Mouse (Mus musculus) hindbrain, embryonic 12.5 days (tissue): ENCODE data around the gene Syt1. TPM values are rescaled to one million over a fixed set of nuclear protein-coding genes. Genes with fewer than 3 reads are reported as not detected.

ENCODE experiments used
- ATAC-seq: fragments of 200-750 bp; cut with Nextera tagmentation; 2 replicates; pipeline ENCODE4 v1.8.0; 2017; ENCODE audit warnings: moderate TSS enrichment; ENCODE audit not compliant: low FRiP score
- H3K27ac ChIP-seq: fragments of 300-500 bp; sonication (generic); 2 replicates; pipeline ENCODE4 v1.5.1; 2016; ENCODE audit warnings: mild to moderate bottlenecking
- H3K27me3 ChIP-seq: fragments of 300-500 bp; sonication (generic); 2 replicates; pipeline ENCODE4 v1.6.1; 2016; ENCODE audit warnings: mild to moderate bottlenecking
- H3K36me3 ChIP-seq: fragments of 300-500 bp; sonication (generic); 2 replicates; pipeline ENCODE4 v1.6.1; 2016; ENCODE audit warnings: mild to moderate bottlenecking
- H3K4me1 ChIP-seq: fragments of 300-500 bp; sonication (generic); 2 replicates; pipeline ENCODE4 v1.6.1; 2016
- H3K4me2 ChIP-seq: fragments of 300-500 bp; sonication (generic); replicated peaks from 2 replicates; pipeline ENCODE4 v1.6.1; 2016; ENCODE audit warnings: mild to moderate bottlenecking
- H3K4me3 ChIP-seq: fragments of 300-500 bp; sonication (generic); 2 replicates; pipeline ENCODE4 v1.5.1; 2016; ENCODE audit warnings: mild to moderate bottlenecking
- H3K9ac ChIP-seq: fragments of 300-500 bp; sonication (generic); 2 replicates; pipeline ENCODE4 v1.6.1; 2016; ENCODE audit warnings: mild to moderate bottlenecking, moderate library complexity
- H3K9me3 ChIP-seq: fragments of 300-500 bp; sonication (generic); replicated peaks from 2 replicates; pipeline ENCODE4 v1.6.1; 2016; ENCODE audit warnings: mild to moderate bottlenecking
- WGBS: fragments of 180-500 bp; shearing (Covaris S2); methylation state at CpG from one replicate; pipeline ENCODE4 v1.1.7; 2016; 5-methylcytosine and 5-hydroxymethylcytosine counted together
- polyA plus RNA-seq: library from polyadenylated mRNA; unstranded; fragments of >200 nt; fragmentation: Nextera tagmentation; extraction: Ambion mirVana; gene quantifications from 2 replicates; pipeline ENCODE4 v1.2.1, GENCODE M21; 2016

Gene Syt1
- polyA plus RNA-seq, 1 experiment from 2014 or later = 40.3 TPM

DNA sequence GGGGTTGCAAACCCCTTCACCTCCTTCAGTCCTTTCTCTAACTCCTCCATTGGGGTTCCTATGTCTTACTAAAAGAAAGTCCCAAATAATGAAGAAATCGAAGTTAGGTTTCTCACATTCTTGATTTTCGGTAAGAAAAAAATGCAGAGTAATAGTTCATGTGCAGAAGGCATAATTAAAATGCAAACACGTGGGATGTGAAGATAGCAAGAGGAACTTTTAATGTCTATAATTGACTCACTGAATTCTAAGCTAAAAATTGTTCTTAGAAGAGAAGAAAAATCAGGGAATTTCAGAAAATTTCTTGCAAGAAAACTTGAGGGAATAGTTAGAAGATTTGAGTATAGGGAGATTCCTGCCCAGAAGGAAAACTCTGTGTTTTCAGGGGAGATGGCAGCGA lies 284.4 kb downstream of the Syt1 start:
- ATAC-seq = no peak

DNA sequence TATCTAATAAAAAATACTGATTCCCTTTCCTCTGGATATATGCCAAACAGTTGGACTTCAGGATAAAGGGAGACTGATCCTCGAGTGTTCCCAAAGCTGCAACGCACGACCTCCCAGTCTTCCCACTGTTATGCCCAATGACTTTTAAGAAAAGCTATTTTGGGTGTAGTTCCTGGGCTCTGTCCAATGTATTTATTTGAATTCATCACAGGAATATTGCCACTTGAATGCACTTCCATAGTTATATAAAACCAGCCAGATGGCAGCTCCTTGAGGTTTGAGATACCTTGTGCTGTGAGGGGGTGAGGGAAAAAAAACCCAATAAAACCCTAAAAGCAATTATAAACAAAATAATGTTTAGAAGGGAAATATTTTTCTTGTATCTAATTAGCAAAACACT lies 285.9 kb downstream of the Syt1 start:
- ATAC-seq = no peak
- H3K4me1 ChIP-seq = no peaks in the 10 kb centered on the region
- no peak overlapping the region for H3K9ac ChIP-seq
- H3K4me2 ChIP-seq = no peak overlapping the region
- H3K36me3 ChIP-seq = no peaks in the 10 kb centered on the region
- no peak overlapping the region for H3K27ac ChIP-seq
- H3K9me3 ChIP-seq = no peaks in the 10 kb centered on the region
- H3K27me3 ChIP-seq = no peaks in the 10 kb centered on the region
- WGBS = 84% methylated on average over 3 of the region's 3 CpGs
- no peak overlapping the region for H3K4me3 ChIP-seq

More for the DNA sequence above, 284.4 kb downstream of the Syt1 start:
- 89% methylated on average over 4 of the region's 4 CpGs for WGBS
- Histone ChIP-seq H3K27me3 (no peaks in the 10 kb centered on the region), H3K9ac (no peak overlapping the region), H3K4me1 (no peaks in the 10 kb centered on the region), H3K4me3 (no peak overlapping the region), H3K9me3 (no peaks in the 10 kb centered on the region), H3K27ac (no peak overlapping the region), H3K36me3 (no peaks in the 10 kb centered on the region), H3K4me2 (no peak overlapping the region)

DNA sequence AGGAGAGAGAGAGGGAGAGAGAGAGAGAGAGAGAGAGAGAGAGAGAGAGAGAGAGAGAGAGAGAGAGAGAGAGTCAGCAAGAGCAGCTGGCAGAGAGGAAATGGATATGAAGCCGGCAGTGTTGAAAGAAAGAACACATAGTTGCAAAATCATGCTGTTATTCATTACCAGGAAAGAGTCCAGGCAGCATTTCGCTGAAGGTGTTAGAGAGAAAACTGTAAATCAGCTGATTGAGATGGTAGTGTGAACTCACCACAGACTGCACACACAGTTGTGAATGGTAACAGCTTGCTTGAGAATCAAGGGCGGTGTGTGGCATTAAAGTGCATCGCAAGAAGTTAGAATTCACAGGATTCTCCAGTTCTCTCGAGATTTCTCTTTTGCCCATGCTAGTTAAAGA lies 300.3 kb downstream of the Syt1 start:
- Histone ChIP-seq H3K4me2 (no peak overlapping the region), H3K27me3 (no peaks in the 10 kb centered on the region), H3K4me1 (no peaks in the 10 kb centered on the region), H3K9me3 (no peaks in the 10 kb centered on the region), H3K36me3 (no peaks in the 10 kb centered on the region), H3K27ac (no peak overlapping the region), H3K4me3 (no peak overlapping the region), H3K9ac (no peak overlapping the region)
- no peak for ATAC-seq
- 74% methylated on average over 5 of the region's 5 CpGs for WGBS

DNA sequence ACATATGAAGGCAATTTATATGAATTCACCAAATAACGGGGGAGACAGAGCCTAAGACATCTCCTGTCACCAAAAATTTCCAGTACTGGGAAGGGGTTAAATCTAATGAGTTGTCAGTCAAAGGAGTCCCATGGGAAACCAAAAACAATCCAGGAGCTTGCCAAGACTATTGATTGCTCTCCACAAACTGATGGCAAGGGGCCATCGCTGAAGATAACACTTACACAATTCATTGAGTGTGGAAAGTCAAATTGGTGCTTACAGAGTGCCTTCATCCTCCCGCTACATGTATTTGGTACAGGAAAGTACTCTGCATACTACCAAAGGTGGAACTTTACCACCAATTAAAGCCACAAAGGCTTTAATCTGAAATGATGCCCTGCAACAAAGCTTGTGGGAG lies 305.1 kb downstream of the Syt1 start:
- H3K9ac ChIP-seq = no peak overlapping the region
- 91% methylated on average over 3 of the region's 3 CpGs for WGBS
- no peak overlapping the region for H3K4me3 ChIP-seq
- no peaks in the 10 kb centered on the region for H3K9me3 ChIP-seq
- 0 out of 2 replicates have a peak, but pooled peaks cover 3% of the 10 kb centered on the region for H3K4me1 ChIP-seq
- no peaks in the 10 kb centered on the region for H3K27me3 ChIP-seq
- H3K36me3 ChIP-seq = no peaks in the 10 kb centered on the region
- H3K27ac ChIP-seq = no peak overlapping the region
- ATAC-seq = no peak
- H3K4me2 ChIP-seq = no peak overlapping the region

DNA sequence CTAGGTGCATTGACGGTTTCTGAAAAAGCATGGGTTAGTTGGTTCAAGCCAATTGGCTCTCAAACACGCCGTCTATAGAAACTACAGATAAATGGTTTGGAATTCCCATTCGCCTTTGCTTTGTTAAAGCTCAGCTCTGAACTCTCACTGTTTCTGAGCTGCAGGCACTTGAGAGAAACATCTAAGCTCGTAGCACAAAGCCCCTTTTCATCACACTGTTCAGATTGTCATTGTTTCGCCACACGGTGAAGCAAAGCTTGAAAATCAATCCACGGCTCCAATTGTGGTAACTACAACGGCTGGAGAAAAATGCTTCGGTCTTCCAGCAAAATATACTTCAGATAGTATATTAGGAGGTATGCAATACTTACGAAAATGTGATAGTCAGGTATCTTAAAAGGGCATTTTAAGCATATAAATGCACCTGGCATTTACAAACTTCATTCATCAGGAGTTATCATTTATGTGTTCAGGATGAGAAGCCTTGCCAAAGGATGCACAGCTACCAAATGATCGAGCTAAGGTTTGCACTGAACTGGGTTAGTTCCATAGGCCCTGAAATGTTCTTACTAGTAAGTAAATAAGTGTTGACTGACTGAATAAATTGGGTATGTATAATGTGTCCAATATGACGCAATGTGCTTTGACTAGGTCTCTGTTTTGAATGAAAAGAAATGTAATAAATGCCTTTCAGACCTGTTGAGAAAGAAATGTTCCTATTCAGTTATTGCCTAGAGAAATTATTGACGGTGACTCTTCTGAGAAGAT lies 309.2 kb downstream of the Syt1 start:
- H3K36me3 ChIP-seq = no peaks in the 10 kb centered on the region
- H3K4me1 ChIP-seq = 0 out of 2 replicates have a peak, but pooled peaks cover 3% of the 10 kb centered on the region
- WGBS = 31% methylated on average over 14 of the region's 14 CpGs
- H3K4me2 ChIP-seq = peak overlapping the region; percentile 22; the same call in 1 of the 2 replicates
- peak; percentile 78 for ATAC-seq
- H3K4me3 ChIP-seq = no peak overlapping the region
- H3K27me3 ChIP-seq = no peaks in the 10 kb centered on the region
- no peak overlapping the region for H3K9ac ChIP-seq
- no peaks in the 10 kb centered on the region for H3K9me3 ChIP-seq
- peak overlapping the region; percentile 75 for H3K27ac ChIP-seq

DNA sequence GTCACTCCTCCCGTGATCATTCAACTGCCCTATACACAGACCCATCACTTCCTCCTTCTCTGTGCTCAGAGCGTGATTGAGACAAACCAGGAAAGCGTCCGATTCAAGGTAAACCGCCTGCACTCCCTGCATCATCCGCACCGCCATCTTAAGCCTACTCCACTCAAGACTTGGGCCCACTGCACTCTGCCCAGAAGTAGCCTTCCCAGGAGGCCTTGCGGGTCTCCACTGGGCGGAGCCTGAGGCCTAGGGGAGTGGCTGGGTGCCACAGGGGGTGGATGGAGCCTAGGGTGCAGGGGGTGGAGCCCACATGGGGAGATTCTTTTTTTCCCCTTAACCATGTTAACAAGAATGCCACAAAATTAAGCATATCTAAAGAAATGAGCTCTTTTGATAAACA lies 310.8 kb downstream of the Syt1 start, which contains the start of gene Gm5136:
Gene Gm5136, minus strand, starts transcription at position 215 of the 400 bp plus-strand sequence.
- Histone ChIP-seq H3K4me1 (0 out of 2 replicates have a peak, but pooled peaks cover 3% of the 10 kb centered on the region), H3K4me3 (no peak within 1 kb of the TSS), H3K9me3 (no peaks in the 10 kb centered on the region), H3K36me3 (no peaks in the 10 kb centered on the region), H3K9ac (no peak within 1 kb of the TSS), H3K4me2 (peak within 1 kb of the TSS; percentile 22; the same call in 1 of the 2 replicates), H3K27me3 (no peaks in the 10 kb centered on the region), H3K27ac (no peak within 1 kb of the TSS)
- ATAC-seq = 0 out of 2 replicates have a peak, but pooled peaks have one; percentile 20
- 98% methylated on average over 9 of the region's 9 CpGs for WGBS

DNA sequence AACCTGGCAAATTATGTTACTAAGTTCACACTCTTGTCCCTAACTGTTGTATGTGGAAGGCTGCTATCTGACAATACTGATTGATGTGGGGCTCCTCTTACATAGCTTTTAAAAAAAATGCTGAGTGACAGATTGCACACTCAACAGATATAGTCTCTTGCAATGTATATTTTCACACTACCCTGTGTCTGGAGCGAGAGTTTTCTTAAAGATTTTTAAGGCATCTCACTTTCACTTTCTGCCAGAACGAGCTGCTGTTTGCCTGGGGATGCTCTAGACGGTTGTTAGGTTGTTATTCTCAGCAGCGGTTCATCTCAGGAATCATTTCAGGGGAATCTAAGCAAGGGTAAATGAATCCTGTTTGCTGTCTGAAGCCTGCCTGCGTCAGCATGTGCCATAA lies 313.7 kb downstream of the Syt1 start:
- H3K4me1 ChIP-seq = 0 out of 2 replicates have a peak, but pooled peaks cover 3% of the 10 kb centered on the region
- H3K9ac ChIP-seq = no peak overlapping the region
- no peaks in the 10 kb centered on the region for H3K9me3 ChIP-seq
- H3K27me3 ChIP-seq = no peaks in the 10 kb centered on the region
- WGBS = 72% methylated on average over 5 of the region's 5 CpGs
- H3K4me2 ChIP-seq = no peak overlapping the region
- no peak overlapping the region for H3K4me3 ChIP-seq
- no peaks in the 10 kb centered on the region for H3K36me3 ChIP-seq
- no peak overlapping the region for H3K27ac ChIP-seq
- no peak for ATAC-seq

DNA sequence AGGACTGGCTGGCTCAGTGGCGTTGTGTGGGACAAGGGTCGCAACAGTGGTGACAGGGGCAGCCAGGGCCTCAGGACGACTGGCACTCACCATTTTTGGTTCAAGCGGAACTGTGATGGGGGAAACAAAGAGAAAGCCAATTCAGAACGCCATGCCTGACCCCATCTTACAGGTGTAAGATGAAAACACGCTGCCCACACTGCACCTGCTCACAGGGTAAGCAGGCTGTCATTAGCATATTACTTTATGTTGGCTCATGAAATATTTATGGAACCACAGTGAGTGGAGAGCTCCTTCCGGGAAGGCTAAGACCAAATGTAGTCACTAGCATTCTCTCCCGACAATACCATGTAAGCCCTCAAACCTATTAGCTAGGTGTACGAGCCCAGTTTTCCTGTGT lies 319.8 kb downstream of the Syt1 start:
- ATAC-seq = peak; percentile 87
- H3K4me1 ChIP-seq = 0 out of 2 replicates have a peak, but pooled peaks cover 2% of the 10 kb centered on the region
- H3K9ac ChIP-seq = no peak overlapping the region
- no peaks in the 10 kb centered on the region for H3K9me3 ChIP-seq
- 45% methylated on average over 9 of the region's 9 CpGs for WGBS
- H3K27ac ChIP-seq = no peak overlapping the region
- no peaks in the 10 kb centered on the region for H3K36me3 ChIP-seq
- H3K4me2 ChIP-seq = 0 out of 2 replicates have a peak overlapping the region, but pooled peaks have one; percentile 4
- no peaks in the 10 kb centered on the region for H3K27me3 ChIP-seq
- no peak overlapping the region for H3K4me3 ChIP-seq

DNA sequence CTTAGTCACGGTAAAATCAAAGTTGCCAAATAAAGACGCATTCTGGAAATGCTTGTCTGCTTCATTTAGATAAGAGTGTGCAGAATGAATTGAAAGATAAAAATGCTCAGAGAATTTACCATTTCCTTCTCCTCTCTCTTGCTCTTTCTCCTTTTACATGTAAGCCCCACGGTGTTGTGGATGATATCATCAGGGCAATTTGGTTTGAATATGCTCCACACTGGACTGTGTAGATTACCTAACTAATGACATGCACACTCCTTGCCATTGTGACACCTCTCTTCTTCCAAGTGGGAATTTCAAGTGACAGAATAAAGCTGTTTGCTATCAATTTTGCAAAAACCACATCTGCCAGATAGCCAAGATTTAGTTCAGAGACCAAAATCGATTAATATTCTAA lies 324.1 kb downstream of the Syt1 start:
- H3K4me2 ChIP-seq = no peak overlapping the region
- no peaks in the 10 kb centered on the region for H3K36me3 ChIP-seq
- no peak overlapping the region for H3K27ac ChIP-seq
- no peaks in the 10 kb centered on the region for H3K27me3 ChIP-seq
- H3K9me3 ChIP-seq = no peaks in the 10 kb centered on the region
- no peak for ATAC-seq
- H3K4me1 ChIP-seq = 0 out of 2 replicates have a peak, but pooled peaks cover 2% of the 10 kb centered on the region
- WGBS = 76% methylated on average over 4 of the region's 4 CpGs
- no peak overlapping the region for H3K9ac ChIP-seq
- no peak overlapping the region for H3K4me3 ChIP-seq

DNA sequence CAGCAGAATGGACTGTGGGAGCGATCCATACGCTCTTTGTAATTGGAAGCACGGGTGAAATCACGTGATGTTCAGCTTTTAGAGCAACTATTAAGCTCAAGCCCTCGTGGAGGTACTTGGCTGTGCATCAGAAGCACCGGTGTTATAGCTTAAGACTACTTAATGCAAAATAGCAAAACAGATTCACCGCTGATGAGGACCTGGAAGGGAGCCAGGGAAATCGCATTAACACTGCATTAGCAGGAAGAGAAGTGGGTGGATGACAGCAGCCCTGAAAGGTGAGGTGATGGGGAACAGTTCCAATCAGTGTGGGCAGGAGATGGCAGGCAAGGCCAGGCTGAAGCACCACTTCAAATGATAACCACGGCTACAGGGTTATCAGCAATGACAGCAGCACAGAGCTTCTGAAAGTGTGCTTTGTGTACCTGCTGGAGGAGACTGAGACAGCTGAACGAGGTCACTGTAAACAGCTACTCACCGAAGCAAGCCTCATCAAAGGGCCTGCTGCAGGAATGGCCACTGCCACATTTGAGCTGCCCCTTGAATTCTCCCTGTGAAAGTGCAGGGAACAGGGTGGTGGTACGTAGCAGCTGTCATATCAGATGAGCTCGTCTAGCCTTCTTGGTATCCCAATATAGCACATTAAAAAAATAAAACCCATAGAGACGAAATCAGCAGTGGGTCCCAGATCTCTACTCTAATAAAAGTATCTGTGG lies 330.9 kb downstream of the Syt1 start:
- 73% methylated on average over 14 of the region's 14 CpGs for WGBS
- no peaks in the 10 kb centered on the region for H3K9me3 ChIP-seq
- H3K9ac ChIP-seq = no peak overlapping the region
- no peak overlapping the region for H3K4me3 ChIP-seq
- no peaks in the 10 kb centered on the region for H3K36me3 ChIP-seq
- H3K4me1 ChIP-seq = 0 out of 2 replicates have a peak, but pooled peaks cover 5% of the 10 kb centered on the region
- H3K4me2 ChIP-seq = no peak overlapping the region
- ATAC-seq = peak; percentile 43; the same call in 1 of the 2 replicates
- no peak overlapping the region for H3K27ac ChIP-seq
- H3K27me3 ChIP-seq = no peaks in the 10 kb centered on the region

DNA sequence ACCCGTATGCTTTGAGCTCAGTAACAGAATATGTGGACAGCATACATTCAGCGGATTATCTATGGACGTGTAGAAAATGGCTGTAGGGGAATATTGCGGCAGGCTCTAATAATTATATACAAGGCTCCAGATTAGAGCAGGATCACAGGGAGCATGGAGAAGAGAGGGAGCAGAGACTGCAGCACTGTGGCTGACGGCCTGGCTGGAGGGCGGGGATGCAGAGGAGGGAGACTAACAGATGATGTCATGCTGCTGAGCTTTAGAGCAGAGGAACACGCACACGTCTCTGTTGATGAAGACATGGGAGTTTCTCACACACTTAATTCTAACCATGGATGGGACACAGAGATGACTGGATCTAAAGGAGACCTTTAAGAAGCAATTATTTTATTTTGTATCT lies 333.7 kb downstream of the Syt1 start:
- 88% methylated on average over 8 of the region's 8 CpGs for WGBS
- ATAC-seq = no peak
- H3K27me3 ChIP-seq = no peaks in the 10 kb centered on the region

DNA sequence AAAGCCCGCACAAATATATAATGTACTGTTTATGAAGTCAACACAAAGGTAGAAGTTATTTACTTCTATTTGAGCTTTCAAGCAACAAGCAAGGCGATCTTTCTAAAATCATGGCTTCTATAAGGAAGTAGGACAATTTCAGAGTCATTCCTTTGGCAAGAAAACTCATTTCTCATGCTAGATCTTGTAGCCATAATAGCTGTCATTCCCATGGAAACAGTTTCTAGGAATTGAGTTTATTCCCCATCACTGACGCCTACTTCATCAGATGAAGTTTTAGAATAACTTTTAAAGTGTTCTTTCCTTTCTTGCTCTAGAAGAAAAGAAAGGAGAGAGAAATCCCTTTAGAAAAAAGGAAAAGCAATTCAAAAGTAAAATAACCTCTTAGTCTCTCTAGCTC lies 341.8 kb downstream of the Syt1 start:
- H3K27me3 ChIP-seq = no peaks in the 10 kb centered on the region
- no peak overlapping the region for H3K4me2 ChIP-seq
- H3K4me1 ChIP-seq = no peaks in the 10 kb centered on the region
- 91% methylated on average over 3 of the region's 3 CpGs for WGBS
- H3K9me3 ChIP-seq = no peaks in the 10 kb centered on the region
- ATAC-seq = no peak
- H3K36me3 ChIP-seq = no peaks in the 10 kb centered on the region
- H3K27ac ChIP-seq = no peak overlapping the region
- no peak overlapping the region for H3K9ac ChIP-seq
- H3K4me3 ChIP-seq = no peak overlapping the region

More for the DNA sequence above, 333.7 kb downstream of the Syt1 start:
- Histone ChIP-seq H3K9ac (no peak overlapping the region), H3K4me2 (no peak overlapping the region), H3K4me3 (no peak overlapping the region), H3K27ac (no peak overlapping the region), H3K9me3 (no peaks in the 10 kb centered on the region), H3K36me3 (no peaks in the 10 kb centered on the region), H3K4me1 (0 out of 2 replicates have a peak, but pooled peaks cover 5% of the 10 kb centered on the region)
